Mouse (Mus musculus) cerebellum, adult 2 months (tissue): ENCODE results near the gene Gm11037. TPM values are rescaled to one million over a fixed set of nuclear protein-coding genes. Genes with fewer than 3 reads are reported as not detected.
A peak's percentile ranks its signal among the peaks of the same experiment; 100 is the strongest.

Experiments used
- DNase-seq, 2 experiments: peaks; one replicate each; pipeline ENCODE4 v3.0.0; 2021
- H3K27ac ChIP-seq: fragments of 200-500 bp; 2 replicates; pipeline ENCODE4 v1.5.1; 2012; ENCODE audit warnings: low read length, control low read depth, inconsistent platforms; ENCODE audit not compliant: insufficient read depth
- H3K27me3 ChIP-seq: fragments of 200-500 bp; 2 replicates; pipeline ENCODE4 v1.6.1; 2012; ENCODE audit warnings: inconsistent platforms, mild to moderate bottlenecking, low read length, moderate library complexity; ENCODE audit not compliant: control insufficient read depth, insufficient read depth
- H3K4me1 ChIP-seq: fragments of 200-500 bp; 2 replicates; pipeline ENCODE4 v1.6.1; 2011; ENCODE audit warnings: low read length; ENCODE audit not compliant: control insufficient read depth, insufficient read depth
- H3K4me3 ChIP-seq: fragments of 200-500 bp; replicated peaks from 2 replicates; pipeline ENCODE3; 2011; ENCODE audit warnings: mild to moderate bottlenecking, low read depth, low read length, control low read depth; ENCODE audit not compliant: insufficient read depth
- CTCF ChIP-seq: fragments of 200-500 bp; IDR thresholded peaks from 2 replicates; pipeline ENCODE4 v1.5.1; 2011; ENCODE audit warnings: low read depth, mild to moderate bottlenecking, control low read depth, low read length, moderate library complexity, borderline replicate concordance; ENCODE audit not compliant: insufficient read depth
- POLR2A ChIP-seq: fragments of 200-500 bp; IDR thresholded peaks from 2 replicates; pipeline ENCODE4 v1.6.1; 2011; ENCODE audit warnings: low read length, control low read depth, borderline replicate concordance; ENCODE audit not compliant: insufficient read depth
- WGBS: fragments of 180-500 bp; shearing (Covaris S2); methylation state at CpG from one replicate; pipeline ENCODE4 v1.1.7; 2018; 5-methylcytosine and 5-hydroxymethylcytosine counted together
- polyA plus RNA-seq: library from polyadenylated mRNA; depleted of rRNA; stranded (reverse); fragments of >200 nt; gene quantifications from 2 replicates; pipeline ENCODE4 v1.2.3, GENCODE M21; 2012; rRNA removed

Gene Gm11037
- polyA plus RNA-seq, 1 experiment, result not detected

DNA sequence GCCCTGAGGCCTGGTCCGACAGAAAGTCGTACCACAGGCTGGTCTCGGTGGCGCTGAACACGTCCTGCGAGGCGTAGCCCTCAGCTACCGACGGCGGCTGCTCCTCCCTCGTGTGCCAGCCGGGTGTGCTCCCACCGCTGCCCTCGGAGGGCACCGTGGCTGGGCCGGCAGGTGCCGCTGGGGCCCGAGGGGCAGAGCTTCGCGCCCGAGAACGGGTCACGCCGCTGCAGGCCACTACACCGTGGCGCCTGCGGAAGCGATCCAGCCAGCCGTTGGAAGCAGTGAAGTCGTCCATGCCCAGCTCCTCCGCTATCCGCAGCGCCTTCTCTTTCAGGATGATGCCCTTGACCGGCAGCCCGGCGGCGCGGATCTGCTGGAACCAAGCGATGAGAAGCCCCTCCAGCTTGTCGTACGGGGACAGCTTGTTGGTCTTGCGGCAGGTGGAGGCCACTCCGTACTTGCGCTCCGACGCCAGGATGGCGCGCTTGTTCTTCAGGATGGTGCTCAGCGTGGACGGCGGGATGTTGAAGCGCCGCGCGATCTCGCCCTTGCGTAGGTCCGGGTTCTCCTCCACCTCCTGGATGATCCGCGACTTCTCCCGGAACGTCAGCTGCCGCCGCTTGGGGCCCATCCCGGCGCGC is 46.1 kb downstream of the Gm11037 start:
- TF ChIP-seq POLR2A (no peak), CTCF (no peak)
- Histone ChIP-seq H3K4me1 (peaks cover 15% of the 10 kb centered on the region), H3K27me3 (no peaks in the 10 kb centered on the region), H3K4me3 (peak overlapping the region; percentile 65), H3K27ac (peak overlapping the region; percentile 15)
- peak; percentile 70 to 75 for DNase-seq
- WGBS, result under 1% methylated on average over 67 of the region's 67 CpGs

- peak; percentile 87 to 88 for DNase-seq
- H3K27ac ChIP-seq, result peak within 1 kb of the TSS; percentile 80
- 3% methylated on average over 56 of the region's 57 CpGs for WGBS
- TF ChIP-seq POLR2A (peak; percentile 76), CTCF (peak; percentile 56; the same call in 1 of the 2 replicates)
- H3K4me1 ChIP-seq, result peaks cover 15% of the 10 kb centered on the region
- peak within 1 kb of the TSS; percentile 95 for H3K4me3 ChIP-seq
- no peaks in the 10 kb centered on the region for H3K27me3 ChIP-seq
Measured at GRCm38 (mm10) chr2:131179990-131180587, 46.8 kb downstream of the Gm11037 start, which contains the start of gene Cenpb. Gene Cenpb (minus strand): TSS chr2:131180067.

Other genes with a start within 250 kb of the Gm11037 start
- 64.9 and 71.1 TPM in 2 replicates for gene 4930402H24Rik, start 227.1 kb upstream of the Gm11037 start, polyA plus RNA-seq
- 48.2 and 50.2 TPM in 2 replicates for gene Atrn, start 227.0 kb upstream of the Gm11037 start, polyA plus RNA-seq
- 75.1 and 87.0 TPM in 2 replicates for gene Gfra4, start 90.4 kb upstream of the Gm11037 start, polyA plus RNA-seq
- 1.5 and 3.6 TPM in 2 replicates for gene Adam33, start 69.7 kb upstream of the Gm11037 start, polyA plus RNA-seq
- gene Siglec1, start 46.7 kb upstream of the Gm11037 start, polyA plus RNA-seq, result 0.07 and 0.17 TPM in 2 replicates
- gene Hspa12b, start 6.2 kb upstream of the Gm11037 start, polyA plus RNA-seq, result 7.8 and 8.0 TPM in 2 replicates
- gene 1700037H04Rik, start 26.6 kb downstream of the Gm11037 start, polyA plus RNA-seq, result 137 and 143 TPM in 2 replicates
- 66.2 and 72.5 TPM in 2 replicates for gene Cenpb, start 46.6 kb downstream of the Gm11037 start, polyA plus RNA-seq
- 25.7 and 26.4 TPM in 2 replicates for gene Cdc25b, start 53.5 kb downstream of the Gm11037 start, polyA plus RNA-seq
- 9.9 and 10.2 TPM in 2 replicates for gene Spef1, start 53.8 kb downstream of the Gm11037 start, polyA plus RNA-seq
- gene Ap5s1, start 73.6 kb downstream of the Gm11037 start, polyA plus RNA-seq, result 43.7 and 44.7 TPM in 2 replicates
- gene Mavs, start 100.6 kb downstream of the Gm11037 start, polyA plus RNA-seq, result 11.6 and 12.6 TPM in 2 replicates
- 35.6 and 36.7 TPM in 2 replicates for gene Pank2, start 129.0 kb downstream of the Gm11037 start, polyA plus RNA-seq
- gene Rnf24, start 219.4 kb downstream of the Gm11037 start, polyA plus RNA-seq, result 14.5 and 14.6 TPM in 2 replicates